Mouse (Mus musculus) kidney, postnatal 10 days (tissue): ENCODE data around the gene Mark3.
"Not testable (repeated sequence)": the region's sequence is repeated elsewhere in the genome, so short reads cannot be mapped to it uniquely, and the experiment has no call there.

ENCODE experiments used
- DNase-seq: peaks from one replicate; pipeline ENCODE4 v3.0.0; 2021; ENCODE audit warnings: mixed read lengths

Mark3 gene

DNA sequence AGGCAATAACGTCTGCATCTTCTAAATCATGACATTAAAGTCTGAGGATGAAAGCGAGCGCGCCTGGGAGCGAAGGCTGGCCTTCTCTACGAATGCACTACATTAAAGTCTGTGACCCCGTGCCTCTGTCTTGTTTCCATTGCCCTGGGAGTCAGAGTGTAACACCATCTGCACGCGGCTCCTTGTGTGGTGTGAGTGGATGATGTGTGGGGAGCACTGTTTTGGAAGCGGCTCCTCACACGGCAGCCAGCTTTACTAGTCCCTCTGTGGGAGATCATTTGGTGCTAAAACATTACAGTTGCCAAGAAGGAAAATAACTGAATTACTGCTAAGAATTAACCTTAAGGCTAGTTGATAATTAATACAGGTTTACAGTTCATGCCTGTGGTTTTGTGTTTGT is 81.4 kb downstream of the Mark3 start:
- peak; percentile 40 for DNase-seq

DNA sequence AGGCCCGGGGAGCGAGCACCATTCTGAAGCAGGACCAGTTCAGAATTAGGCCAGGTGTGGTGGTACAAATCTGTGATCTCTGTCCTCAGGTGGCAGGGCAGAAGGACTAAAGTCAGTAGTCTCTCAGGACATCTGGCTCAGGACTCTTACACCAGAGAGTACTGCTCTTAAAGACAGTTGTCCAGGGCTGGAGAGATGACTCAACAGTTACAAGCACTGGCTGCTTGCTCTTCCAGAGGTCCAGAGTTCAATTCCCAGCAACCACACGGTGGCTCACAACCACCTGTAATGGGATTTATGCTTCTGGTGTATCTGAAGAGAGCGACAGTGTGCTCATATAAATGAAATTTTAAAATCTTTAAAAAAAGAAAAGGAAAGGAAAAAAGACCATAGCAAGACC is 85.0 kb downstream of the Mark3 start:
- no peak for DNase-seq

DNA sequence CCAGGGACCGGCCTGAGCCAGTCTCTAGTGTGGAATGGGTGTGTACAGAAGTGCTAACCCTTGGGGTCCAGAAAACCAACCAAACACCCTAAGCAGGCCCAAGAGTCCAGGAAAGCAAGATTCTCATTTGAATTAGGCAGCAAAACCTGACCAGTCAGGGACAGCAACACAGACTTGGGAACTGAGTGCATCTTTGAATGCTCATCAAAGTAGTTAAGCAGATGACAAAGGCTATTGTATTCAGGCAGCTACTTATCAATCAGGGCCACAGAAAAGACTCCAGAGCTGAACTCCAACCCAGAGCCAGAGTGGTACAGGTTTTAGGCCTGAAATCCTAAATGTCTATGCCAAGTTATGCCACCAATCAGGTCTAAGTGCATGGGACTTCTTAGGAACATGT is 86.3 kb downstream of the Mark3 start:
- no peak for DNase-seq

- DNase-seq = not testable (repeated sequence)
Observed at GRCm38 (mm10) chr12:111661554-111661953, 87.2 kb downstream of the Mark3 start.

GRCm38 (mm10) chr12:111663228-111664143 is 89.2 kb downstream of the Mark3 start:
- no peak for DNase-seq

DNA sequence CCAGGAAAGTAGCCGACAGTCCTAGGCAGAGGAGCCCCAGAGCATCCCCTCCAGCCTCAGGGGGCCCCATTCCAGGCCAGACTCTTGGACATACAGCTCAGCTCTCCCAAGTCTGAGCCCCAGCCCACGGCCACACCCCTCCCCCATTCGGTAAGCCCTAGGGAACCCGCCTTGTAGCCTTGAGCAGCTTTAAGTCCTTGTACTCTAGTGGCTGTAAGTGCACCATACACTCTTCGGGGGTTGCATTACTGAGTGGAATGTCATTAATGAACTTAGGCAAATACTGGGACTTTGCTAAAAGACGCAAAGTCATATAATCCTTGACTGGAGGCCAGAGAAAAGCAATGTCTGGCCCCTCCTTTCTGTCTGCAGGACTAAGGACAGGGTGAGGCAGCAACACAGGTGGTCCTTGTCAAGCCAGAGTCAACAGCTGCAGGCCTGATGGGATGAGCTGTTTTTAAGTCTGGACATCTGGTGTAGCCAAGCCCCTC is 89.9 kb downstream of the Mark3 start:
- DNase-seq = peak; percentile 79

DNA sequence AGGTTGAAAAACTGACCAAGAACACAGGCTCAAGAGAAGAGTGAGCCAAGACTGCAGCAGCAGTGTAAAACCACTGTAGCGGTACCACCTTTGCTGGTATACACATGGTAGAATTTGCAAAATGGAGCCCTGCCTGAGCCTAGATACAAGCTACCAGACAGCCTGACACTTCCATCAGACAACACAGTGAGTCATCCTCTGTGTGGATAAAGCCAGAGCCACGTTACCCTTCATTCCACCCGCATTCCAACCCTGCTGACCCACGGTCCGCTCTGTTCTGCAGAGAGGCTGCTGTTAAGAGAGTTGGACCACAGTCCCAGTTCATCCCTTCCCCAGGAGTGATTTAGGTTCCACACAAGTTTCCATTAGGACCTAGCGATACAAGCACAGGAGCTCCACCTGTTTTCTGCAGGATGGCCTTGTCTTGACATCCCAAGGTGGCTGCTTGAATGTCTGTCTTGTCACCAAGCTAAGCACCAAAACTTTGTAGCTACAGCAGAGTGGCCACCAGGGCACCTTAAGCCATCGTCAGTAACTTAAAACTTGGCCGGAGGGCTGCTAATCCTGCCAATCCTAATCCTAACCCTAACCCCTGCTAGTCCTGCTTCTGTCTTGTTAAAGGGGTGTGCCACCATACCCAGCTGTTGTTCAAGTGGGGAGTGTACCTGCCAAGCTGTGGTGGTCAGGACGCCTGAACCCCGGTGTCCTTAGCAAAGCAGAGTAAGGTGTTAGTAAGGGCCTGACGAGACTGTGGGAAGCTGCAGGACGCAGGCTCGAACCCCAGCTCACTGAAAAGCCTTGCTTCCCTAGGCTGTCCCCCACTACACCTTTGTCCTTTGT is 90.9 kb downstream of the Mark3 start:
- no peak for DNase-seq

DNA sequence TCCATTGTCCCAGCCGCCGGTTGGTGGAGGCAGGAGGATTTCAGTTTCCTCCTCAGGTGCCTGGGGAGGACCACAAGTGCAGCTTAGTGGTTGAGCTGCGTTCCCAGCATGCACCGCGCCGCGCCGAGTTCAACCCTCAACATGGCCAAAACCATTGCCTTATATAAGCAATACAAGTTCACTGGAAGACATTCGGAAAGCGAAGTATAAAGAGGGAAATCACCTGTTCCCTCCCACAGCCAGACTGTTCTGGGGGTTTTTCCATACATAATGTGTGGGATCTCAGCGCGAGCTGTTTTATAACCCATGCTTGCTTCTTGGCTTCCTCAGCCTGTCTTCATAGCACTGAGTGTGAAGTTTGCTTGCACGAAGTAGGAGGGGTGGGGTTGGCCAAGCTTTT is 92.1 kb downstream of the Mark3 start:
- no peak for DNase-seq

GRCm38 (mm10) chr12:111667421-111667820 is 93.1 kb downstream of the Mark3 start:
- no peak for DNase-seq

GRCm38 (mm10) chr12:111668457-111668912 is 94.2 kb downstream of the Mark3 start:
- peak; percentile 99 for DNase-seq

DNA sequence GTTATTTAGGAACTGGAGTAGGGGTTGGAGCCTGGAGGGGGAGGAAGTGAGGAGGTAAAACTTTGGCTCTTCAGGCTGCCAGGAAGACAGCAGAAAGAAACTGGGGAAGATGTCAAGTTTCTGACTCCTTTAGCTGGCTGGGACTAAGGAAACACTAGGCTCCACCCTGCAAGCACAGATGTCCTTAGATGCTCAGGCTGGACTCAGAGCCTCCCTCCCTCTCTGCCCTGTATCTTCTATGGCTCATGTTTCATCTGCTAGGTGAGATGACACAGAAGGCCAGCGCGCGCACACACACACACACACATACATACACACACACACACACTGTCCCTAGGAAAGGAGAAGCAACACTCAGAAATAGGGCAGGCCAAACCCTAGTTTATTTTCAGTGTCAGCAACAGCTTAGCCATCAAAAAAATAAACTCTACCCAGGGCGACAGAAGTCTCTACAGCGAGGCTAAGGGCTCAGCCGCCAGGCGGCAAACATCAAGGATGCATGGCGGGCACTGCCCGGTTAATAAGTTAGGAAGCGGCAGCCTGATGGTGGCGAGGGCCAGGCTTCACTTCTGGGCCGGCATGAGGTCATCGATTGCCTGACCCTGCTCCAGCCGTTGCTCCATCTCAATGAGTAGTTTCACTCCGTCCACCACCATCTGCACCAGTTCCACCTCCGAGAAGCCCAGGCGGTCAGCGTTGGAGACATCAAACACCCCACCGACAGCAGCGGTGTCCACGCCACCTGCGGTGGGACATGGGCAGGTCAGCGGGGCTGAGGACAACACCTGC is 94.9 kb downstream of the Mark3 start:
- peak; percentile 54 for DNase-seq

- no peak for DNase-seq
Observed at GRCm38 (mm10) chr12:111669961-111670360, 95.6 kb downstream of the Mark3 start.

DNA sequence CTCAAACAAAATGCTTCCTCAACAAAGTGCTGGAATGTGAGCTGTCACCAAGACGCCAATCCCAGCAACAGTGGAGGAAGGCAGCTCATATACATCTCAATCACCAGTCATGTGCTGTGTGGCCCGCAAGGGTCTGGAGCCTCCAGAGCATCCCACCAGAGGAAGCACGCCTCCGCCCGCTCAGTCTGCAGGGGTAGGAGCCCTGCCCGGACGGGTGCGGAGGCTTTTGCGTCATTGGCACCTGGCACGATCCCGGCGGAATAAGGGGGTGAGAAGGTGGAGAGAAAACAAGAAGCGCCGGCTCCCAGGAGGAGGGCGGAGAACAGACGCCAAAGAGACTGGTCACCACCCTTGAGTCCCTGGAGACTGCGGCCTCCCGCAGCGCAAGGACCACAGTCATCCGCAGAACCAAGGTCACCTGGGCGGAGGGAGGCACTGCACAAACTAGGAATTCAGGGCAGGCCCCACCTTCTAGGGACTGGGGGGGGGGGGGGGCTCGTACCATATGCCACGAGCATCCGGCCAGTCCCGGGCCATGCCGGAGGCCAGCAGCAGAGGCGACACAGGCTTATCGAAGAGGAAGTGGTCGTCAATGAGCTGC is 96.1 kb downstream of the Mark3 start:
- DNase-seq = peak; percentile 53

GRCm38 (mm10) chr12:111670976-111671375 is 96.7 kb downstream of the Mark3 start:
- no peak for DNase-seq

- peak; percentile 81 for DNase-seq
Observed at GRCm38 (mm10) chr12:111671431-111671902, 97.1 kb downstream of the Mark3 start.

DNA sequence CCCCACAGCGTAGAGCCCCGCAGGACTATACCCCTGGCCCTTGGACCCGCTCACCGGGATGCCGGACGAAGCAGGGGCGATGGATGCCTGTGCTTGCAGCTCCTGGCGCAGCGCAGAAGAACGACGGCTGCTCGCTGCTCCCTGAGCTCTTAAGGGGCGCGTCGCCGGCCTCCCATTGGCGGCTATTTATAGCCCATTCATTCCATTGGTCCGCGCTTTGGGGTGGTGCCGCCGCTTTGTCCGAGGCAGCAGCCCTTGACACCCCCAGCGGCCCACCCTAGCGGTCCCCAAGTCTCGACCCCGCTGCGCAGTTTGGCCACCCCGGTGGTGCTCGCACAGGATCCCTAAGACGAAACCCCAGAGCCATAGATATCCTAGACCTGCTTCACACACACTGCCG is 97.9 kb downstream of the Mark3 start, which contains the start of gene Ckb:
Gene Ckb (minus strand): TSS at position 163 of the 400 bp plus-strand sequence.
- peak; percentile 87 for DNase-seq

- DNase-seq = no peak
Observed at GRCm38 (mm10) chr12:111672581-111672980, 98.3 kb downstream of the Mark3 start.

DNA sequence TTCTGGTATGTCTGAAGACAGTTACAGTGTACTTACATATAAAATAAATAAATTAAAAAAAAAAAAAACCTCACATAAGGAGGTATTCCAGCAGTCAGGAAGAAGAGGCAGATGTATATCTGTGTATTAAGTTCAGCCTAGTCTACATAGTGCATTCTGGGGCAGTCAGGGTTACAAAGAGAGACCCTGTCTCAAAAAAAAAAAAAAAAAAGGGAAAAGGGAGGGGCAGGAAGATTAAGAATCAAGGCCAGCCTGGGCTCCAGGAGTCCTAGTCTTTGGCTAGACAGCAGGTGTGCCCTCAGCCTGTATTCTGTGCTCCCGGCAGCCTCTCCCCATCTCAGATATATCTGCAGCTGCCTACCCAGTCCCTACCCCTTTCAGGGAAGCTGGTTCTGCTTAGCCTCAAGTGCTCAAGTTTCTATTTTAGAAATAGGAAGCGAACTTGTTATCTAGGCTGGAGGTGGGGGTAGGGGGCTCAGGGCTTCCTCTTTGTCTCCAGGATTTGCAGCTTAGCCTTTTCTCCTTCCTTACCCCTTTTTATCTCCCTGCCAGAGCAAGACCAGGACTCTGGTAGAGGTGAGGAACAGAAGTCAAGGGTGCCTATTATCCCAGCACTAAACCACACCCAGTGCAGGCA is 100.6 kb downstream of the Mark3 start:
- no peak for DNase-seq

GRCm38 (mm10) chr12:111675797-111676580 is 101.7 kb downstream of the Mark3 start:
- DNase-seq = no peak

- peak; percentile 51 for DNase-seq
Observed at GRCm38 (mm10) chr12:111677421-111677820, 103.1 kb downstream of the Mark3 start.
